Mouse (Mus musculus): ENCODE data around the gene Gpd1l.

DNA sequence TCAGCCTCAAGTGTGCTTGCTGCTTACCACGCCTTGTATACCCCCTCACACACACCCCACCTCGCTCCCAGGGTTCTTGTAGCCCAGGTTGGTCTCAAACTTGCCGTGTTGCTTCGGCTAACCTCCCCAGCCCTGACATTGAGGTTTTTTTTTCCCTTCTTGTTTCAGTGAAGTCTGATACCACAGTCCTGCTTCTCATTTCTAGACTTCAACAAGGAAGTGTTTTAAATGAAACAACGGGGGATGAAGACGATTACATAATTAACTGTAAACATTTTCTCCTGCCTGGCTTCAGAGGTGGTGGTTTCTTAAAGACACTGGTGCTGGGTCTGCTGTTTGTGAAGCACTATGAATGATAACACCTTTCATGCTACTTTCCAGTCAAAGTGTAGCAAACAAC, 27.1 kb upstream of the Gpd1l start:
- TF ChIP-seq CTCF (IDR thresholded peaks at IDR 0.05; ENCODE audit: low read depth) = no peak
- TF ChIP-seq EP300 (IDR thresholded peaks at IDR 0.05; ENCODE audit: low read depth) = no peak
